Mouse (Mus musculus): ENCODE results near the gene Trappc11. TPM values are rescaled to one million over a fixed set of nuclear protein-coding genes. Genes with fewer than 3 reads are reported as not detected.

Gene Trappc11
- total and polyA plus RNA-seq, 2 experiments from 2014 or later = 25.3 to 40.4 TPM

DNA sequence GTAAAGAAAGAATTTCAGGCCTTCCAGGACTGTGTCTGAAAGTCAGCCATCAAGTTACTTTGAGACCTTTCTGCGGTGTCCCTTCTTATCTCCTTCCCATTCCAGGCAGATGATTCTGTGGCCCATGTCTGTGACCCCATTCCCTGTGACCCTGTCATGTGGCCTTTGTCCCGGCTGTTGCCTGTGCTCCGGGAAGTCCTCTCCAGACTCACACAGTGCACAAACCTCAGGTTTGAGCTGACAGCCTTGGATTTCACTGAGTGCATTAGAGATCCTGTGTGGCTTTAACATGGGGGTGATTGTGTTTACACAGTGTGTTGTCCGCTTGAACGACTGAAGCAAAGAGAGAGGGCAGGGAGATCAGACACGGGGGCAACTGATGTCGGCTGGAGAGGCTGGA is 25.0 kb upstream of the Trappc11 start:
- no peak for DNase-seq (ENCODE audit: low spot score)
- Histone ChIP-seq H3K4me2 (ENCODE audit: low read depth, low read length) (no peak overlapping the region), H3K27ac (no peak overlapping the region), H3K27me3 (ENCODE audit: insufficient read depth, low read length) (no peaks in the 10 kb centered on the region), H3K9ac (replicated peaks; ENCODE audit: low read length) (no peak overlapping the region), H3K9me3 (ENCODE audit: low read length) (no peaks in the 10 kb centered on the region), H3K4me3 (ENCODE audit: low read length) (no peak overlapping the region), H3K36me3 (ENCODE audit: insufficient read depth, low read length) (0 out of 2 replicates have a peak, but pooled peaks cover 6% of the 10 kb centered on the region), H3K4me1 (ENCODE audit: insufficient read depth, low read length) (no peaks in the 10 kb centered on the region)
- 49% methylated on average over 7 of the region's 7 CpGs for WGBS
- no peak for TF ChIP-seq CTCF (IDR thresholded peaks at IDR 0.05; ENCODE audit: low read depth)
- no peak for ATAC-seq

DNA sequence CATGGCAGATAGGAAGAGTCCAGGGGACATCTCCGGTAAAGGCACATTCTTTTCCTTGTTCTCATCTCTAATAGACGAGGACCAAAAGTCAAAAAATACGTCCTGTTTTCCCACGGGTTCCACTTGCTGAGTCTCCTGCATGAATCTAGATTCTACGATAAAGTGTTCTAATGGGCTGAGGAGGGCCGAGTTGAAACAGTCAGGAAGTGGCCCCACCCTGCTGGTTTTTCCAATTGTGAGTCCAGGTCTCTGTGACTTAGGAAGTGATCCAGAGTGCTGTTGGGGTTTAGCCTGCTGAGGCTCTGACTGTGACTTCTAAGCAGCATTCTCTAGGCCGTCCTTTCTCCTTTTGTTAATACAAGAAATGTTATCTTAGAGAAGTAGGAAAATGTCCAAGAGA is 23.2 kb upstream of the Trappc11 start:
- DNase-seq (ENCODE audit: low spot score) (no peak), ATAC-seq (no peak)
- no peak overlapping the region for H3K4me2 ChIP-seq (ENCODE audit: low read depth, low read length)
- H3K9me3 ChIP-seq (ENCODE audit: low read length) = no peaks in the 10 kb centered on the region
- H3K36me3 ChIP-seq (ENCODE audit: insufficient read depth, low read length) = peaks cover 6% of the 10 kb centered on the region; the same call in 1 of the 2 replicates
- no peak overlapping the region for H3K27ac ChIP-seq
- H3K27me3 ChIP-seq (ENCODE audit: insufficient read depth, low read length) = no peaks in the 10 kb centered on the region
- no peaks in the 10 kb centered on the region for H3K4me1 ChIP-seq (ENCODE audit: insufficient read depth, low read length)
- H3K4me3 ChIP-seq (ENCODE audit: low read length) = no peak overlapping the region
- H3K9ac ChIP-seq (replicated peaks; ENCODE audit: low read length) = no peak overlapping the region
- 86% methylated on average over 7 of the region's 7 CpGs for WGBS
- TF ChIP-seq CTCF (IDR thresholded peaks at IDR 0.05; ENCODE audit: low read depth) = no peak

- Histone ChIP-seq H3K27me3 (ENCODE audit: insufficient read depth, low read length) (no peaks in the 10 kb centered on the region), H3K4me3 (ENCODE audit: low read length) (no peak overlapping the region), H3K27ac (no peak overlapping the region), H3K9me3 (ENCODE audit: low read length) (no peaks in the 10 kb centered on the region), H3K4me2 (ENCODE audit: low read depth, low read length) (no peak overlapping the region), H3K9ac (replicated peaks; ENCODE audit: low read length) (no peak overlapping the region), H3K36me3 (ENCODE audit: insufficient read depth, low read length) (peaks cover 16% of the 10 kb centered on the region), H3K4me1 (ENCODE audit: insufficient read depth, low read length) (no peaks in the 10 kb centered on the region)
- ATAC-seq = no peak
- WGBS = 87% methylated on average over 6 of the region's 6 CpGs
- peak; percentile 40 for DNase-seq (ENCODE audit: low spot score)
- peak; percentile 42 for TF ChIP-seq CTCF (IDR thresholded peaks at IDR 0.05; ENCODE audit: low read depth)
These were observed 20.3 kb upstream of the Trappc11 start for GRCm38 (mm10) chr8:47553613-47554012.

- peaks cover 53% of the 10 kb centered on the region for H3K36me3 ChIP-seq (ENCODE audit: insufficient read depth, low read length)
- 98% methylated on average over 10 of the region's 10 CpGs for WGBS
- no peak overlapping the region for H3K27ac ChIP-seq
- ATAC-seq = no peak
- no peaks in the 10 kb centered on the region for H3K27me3 ChIP-seq (ENCODE audit: insufficient read depth, low read length)
- H3K9me3 ChIP-seq (ENCODE audit: low read length) = no peaks in the 10 kb centered on the region
- TF ChIP-seq CTCF (IDR thresholded peaks at IDR 0.05; ENCODE audit: low read depth) = no peak
- H3K4me3 ChIP-seq (ENCODE audit: low read length) = no peak overlapping the region
- H3K4me2 ChIP-seq (ENCODE audit: low read depth, low read length) = no peak overlapping the region
- H3K4me1 ChIP-seq (ENCODE audit: insufficient read depth, low read length) = no peaks in the 10 kb centered on the region
- H3K9ac ChIP-seq (replicated peaks; ENCODE audit: low read length) = no peak overlapping the region
- no peak for DNase-seq (ENCODE audit: low spot score)
These were observed 13.8 kb upstream of the Trappc11 start for GRCm38 (mm10) chr8:47547102-47547501.

DNA sequence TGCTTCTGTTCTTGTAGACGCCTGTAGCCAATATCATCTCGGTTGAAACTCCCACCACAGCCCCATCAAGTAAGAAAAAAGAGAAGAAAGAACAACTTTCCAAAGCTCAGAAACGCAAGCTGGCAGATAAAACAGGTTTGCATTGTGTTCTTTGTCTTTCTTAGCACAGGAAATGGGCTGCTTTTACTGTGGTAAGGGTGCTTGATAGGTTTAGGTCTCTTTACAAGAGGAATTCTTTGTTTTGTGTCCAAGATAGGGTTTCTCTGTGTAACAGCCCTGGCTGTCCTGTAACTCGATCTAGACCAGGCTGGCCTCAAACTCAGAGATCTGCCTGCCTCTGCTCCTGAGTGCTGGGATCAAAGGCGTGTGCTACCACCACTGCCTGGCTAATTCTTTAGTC is 10.8 kb upstream of the Trappc11 start:
- Histone ChIP-seq H3K27me3 (ENCODE audit: insufficient read depth, low read length) (no peaks in the 10 kb centered on the region), H3K4me2 (ENCODE audit: low read depth, low read length) (no peak overlapping the region), H3K4me3 (ENCODE audit: low read length) (no peak overlapping the region), H3K36me3 (ENCODE audit: insufficient read depth, low read length) (peaks cover 43% of the 10 kb centered on the region), H3K4me1 (ENCODE audit: insufficient read depth, low read length) (no peaks in the 10 kb centered on the region), H3K9ac (replicated peaks; ENCODE audit: low read length) (no peak overlapping the region), H3K9me3 (ENCODE audit: low read length) (no peaks in the 10 kb centered on the region), H3K27ac (no peak overlapping the region)
- ATAC-seq = no peak
- 94% methylated on average over 5 of the region's 5 CpGs for WGBS
- no peak for TF ChIP-seq CTCF (IDR thresholded peaks at IDR 0.05; ENCODE audit: low read depth)
- no peak for DNase-seq (ENCODE audit: low spot score)

GRCm38 (mm10) chr8:47542746-47543145 is 9.5 kb upstream of the Trappc11 start:
- WGBS = 95% methylated on average over 16 of the region's 16 CpGs

GRCm38 (mm10) chr8:47538323-47538722 is 5.1 kb upstream of the Trappc11 start:
- H3K36me3 ChIP-seq (ENCODE audit: insufficient read depth, low read length) = peaks cover 7% of the 10 kb centered on the region; the same call in 1 of the 2 replicates
- ATAC-seq (no peak), DNase-seq (ENCODE audit: low spot score) (no peak)
- H3K27me3 ChIP-seq (ENCODE audit: insufficient read depth, low read length) = no peaks in the 10 kb centered on the region
- no peak overlapping the region for H3K4me2 ChIP-seq (ENCODE audit: low read depth, low read length)
- H3K4me1 ChIP-seq (ENCODE audit: insufficient read depth, low read length) = peaks cover 6% of the 10 kb centered on the region; the same call in 1 of the 2 replicates
- no peak for TF ChIP-seq CTCF (IDR thresholded peaks at IDR 0.05; ENCODE audit: low read depth)
- no peaks in the 10 kb centered on the region for H3K9me3 ChIP-seq (ENCODE audit: low read length)
- no peak overlapping the region for H3K27ac ChIP-seq
- no peak overlapping the region for H3K9ac ChIP-seq (replicated peaks; ENCODE audit: low read length)
- H3K4me3 ChIP-seq (ENCODE audit: low read length) = no peak overlapping the region
- WGBS = 43% methylated on average over 4 of the region's 4 CpGs

More at GRCm38 (mm10) chr8:47542746-47543145, 9.5 kb upstream of the Trappc11 start:
- no peaks in the 10 kb centered on the region for H3K27me3 ChIP-seq (ENCODE audit: insufficient read depth, low read length)
- H3K27ac ChIP-seq = no peak overlapping the region
- no peak for ATAC-seq
- no peak overlapping the region for H3K4me2 ChIP-seq (ENCODE audit: low read depth, low read length)
- no peak for TF ChIP-seq CTCF (IDR thresholded peaks at IDR 0.05; ENCODE audit: low read depth)
- no peak for DNase-seq (ENCODE audit: low spot score)
- H3K4me1 ChIP-seq (ENCODE audit: insufficient read depth, low read length) = no peaks in the 10 kb centered on the region
- no peaks in the 10 kb centered on the region for H3K9me3 ChIP-seq (ENCODE audit: low read length)
- no peak overlapping the region for H3K4me3 ChIP-seq (ENCODE audit: low read length)
- H3K9ac ChIP-seq (replicated peaks; ENCODE audit: low read length) = no peak overlapping the region
- peaks cover 35% of the 10 kb centered on the region for H3K36me3 ChIP-seq (ENCODE audit: insufficient read depth, low read length)

All from hindbrain, postnatal 0 days (tissue).